Mouse (Mus musculus) stomach, postnatal 0 days (tissue): ENCODE results near the gene Nr1d1.

ENCODE experiments used
- CTCF ChIP-seq: IDR thresholded peaks from 2 replicates; pipeline ENCODE4 v1.5.1; 2016; ENCODE audit warnings: antibody characterized with exemption, low read depth, mild to moderate bottlenecking, moderate library complexity
- EP300 ChIP-seq: optimal IDR thresholded peaks from 2 replicates; pipeline ENCODE3; 2016; ENCODE audit warnings: antibody characterized with exemption

DNA sequence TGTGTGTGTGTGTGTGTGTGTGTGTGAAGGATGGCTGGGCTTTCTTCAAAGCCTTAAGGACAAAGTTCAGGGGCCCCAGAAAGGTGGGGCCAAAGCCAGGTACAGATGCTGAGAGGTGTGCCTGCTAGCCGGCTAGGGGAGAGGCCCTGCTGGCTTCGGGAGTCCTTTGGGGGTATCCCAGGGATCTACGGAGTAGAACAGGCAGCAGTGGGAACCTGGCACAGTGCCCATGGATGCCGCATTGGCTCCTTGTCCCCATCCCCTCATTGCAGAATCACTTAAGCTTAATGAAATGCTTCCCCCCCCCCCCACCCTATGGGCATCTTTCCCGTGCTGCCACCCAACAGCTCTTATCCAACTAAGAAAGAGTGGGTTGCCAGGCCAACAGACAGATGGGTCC, 25.4 kb downstream of the Nr1d1 start:
- TF ChIP-seq CTCF (no peak), EP300 (no peak)
